Mouse (Mus musculus): ENCODE measurements at regions not wholly inside any gene's neighbourhood (a gene's known extent, or its start where the extent isn't known, plus 50 kb on each side); places are given as distances from the start of the nearest gene placed in this dataset.

DNA sequence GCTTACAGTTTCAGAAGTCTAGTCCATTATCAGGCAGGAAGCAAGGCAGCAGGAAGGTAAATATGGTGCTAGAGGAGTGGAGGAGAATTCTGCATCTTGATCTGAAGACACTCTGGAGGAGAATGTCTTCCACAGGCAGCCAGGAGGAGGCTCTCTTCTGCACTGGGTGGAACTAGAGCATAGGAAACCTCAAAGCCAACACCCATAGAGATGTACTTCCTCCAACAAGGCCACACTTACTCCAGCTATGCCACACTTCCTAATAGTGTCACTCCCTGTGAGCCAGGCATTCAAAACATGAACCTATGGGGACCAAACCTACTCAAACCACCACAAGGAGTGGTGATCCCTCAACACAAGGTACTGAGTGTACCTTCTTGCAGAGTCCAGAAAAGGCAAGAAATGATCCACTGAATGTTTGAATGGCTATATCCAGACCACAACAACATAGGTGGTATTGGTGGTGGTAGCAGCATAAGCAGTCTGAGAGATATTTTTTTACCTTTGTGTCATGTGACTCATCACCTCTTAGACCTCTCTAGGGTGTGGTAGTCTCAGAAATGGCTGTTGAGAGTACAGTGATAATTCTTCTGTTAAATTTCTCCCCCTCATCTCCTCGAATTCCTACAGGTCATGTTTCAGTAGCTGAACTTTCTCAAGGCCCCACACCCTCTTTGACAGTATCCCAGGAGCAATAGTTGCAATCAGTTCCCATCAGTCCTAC lies 152.3 kb upstream of the Mbnl1 start:
- DNase-seq: peak; percentile 14

DNA sequence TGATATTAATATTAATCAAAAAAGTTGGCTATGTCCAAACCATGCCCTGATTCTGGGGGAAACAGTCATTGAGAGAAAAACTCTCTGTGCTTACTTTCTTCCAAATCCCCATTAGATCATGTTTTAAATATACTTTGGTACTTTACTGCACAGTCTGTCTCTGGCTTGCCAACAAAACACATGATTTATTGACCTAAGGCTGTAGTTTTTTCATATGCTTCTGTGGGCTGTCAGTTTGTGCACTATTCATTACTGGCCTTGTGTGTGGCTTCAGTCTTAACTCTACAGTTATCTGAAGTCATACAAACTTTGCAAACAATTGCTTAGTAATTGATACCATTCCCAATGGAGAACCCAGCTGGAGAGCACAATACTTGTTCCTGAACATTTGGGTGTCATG lies 149.1 kb upstream of the Mbnl1 start:
- DNase-seq: no peak

DNA sequence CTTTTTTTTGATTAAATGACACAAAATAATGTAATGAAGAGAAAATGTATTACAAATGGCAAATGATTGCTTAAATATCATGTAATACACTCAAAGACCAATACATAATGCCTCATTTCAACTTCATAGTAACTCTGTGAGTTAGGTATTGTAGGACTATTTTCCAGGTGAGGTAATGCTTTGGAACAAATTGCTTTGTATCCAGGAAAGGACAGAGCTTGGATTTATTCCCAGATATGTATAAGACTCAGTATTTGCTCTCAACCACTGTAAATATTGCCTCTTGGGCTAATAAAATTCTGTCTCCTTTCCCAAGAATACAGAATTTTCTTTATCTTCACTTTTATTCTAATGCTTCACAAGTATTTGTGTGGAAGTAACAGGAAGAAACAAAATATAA lies 148.2 kb upstream of the Mbnl1 start:
- no peak for DNase-seq

DNA sequence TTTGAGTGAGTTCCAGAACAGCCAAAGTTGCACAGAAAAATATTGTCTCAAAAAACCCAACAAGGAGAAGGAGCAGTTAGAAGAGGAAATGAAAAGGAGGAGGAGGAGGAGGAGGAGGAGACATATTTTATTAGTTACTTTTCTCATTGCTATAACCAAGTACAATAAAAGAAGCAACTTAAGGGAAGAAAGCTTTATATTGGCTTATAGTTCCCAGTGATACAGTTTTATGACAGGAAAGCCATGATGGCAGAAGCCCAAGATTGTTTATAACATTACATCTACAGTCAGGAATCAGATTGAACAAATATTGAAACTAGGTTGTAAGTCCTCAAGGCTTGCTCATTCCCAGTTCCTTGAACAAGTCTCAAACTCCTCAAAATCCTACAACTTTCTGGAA lies 147.7 kb upstream of the Mbnl1 start:
- DNase-seq: no peak

DNA sequence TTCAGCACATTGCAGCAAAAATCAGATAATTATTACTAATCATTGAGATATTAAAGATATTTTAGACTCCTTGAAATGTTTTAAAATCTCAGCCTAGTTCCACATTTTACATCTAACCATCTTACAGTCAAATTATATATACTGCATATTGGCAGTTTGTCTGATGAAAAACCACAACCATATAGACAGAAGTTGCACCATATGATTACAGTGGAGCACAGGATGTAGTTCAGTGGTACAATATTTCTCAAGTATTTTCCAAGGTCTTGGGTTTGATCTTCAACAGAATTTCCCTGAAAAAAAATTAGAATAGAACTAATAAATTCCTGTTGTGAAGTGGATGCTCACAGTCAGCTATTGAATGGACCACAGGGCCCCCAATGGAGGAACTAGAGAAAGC lies 140.2 kb upstream of the Mbnl1 start:
- no peak for DNase-seq

DNA sequence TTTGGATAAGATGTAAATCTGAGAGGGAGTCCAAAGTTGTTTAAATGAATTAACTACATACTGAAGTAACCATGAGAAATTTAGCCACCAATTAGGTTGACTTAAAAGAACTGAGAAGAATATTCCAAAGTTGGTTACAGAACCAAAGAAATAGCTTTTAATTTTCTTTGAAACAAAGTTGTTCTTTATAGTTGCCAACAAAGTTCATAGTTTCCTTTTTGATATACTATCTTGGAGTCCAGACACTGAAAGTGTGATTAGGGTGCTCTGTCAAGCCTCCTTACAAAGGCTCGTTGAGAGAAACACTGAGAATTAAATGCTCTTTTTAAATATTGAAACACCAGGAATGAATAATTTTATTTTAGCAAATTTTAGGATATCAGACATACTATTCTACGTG lies 139.0 kb upstream of the Mbnl1 start:
- no peak for DNase-seq

DNA sequence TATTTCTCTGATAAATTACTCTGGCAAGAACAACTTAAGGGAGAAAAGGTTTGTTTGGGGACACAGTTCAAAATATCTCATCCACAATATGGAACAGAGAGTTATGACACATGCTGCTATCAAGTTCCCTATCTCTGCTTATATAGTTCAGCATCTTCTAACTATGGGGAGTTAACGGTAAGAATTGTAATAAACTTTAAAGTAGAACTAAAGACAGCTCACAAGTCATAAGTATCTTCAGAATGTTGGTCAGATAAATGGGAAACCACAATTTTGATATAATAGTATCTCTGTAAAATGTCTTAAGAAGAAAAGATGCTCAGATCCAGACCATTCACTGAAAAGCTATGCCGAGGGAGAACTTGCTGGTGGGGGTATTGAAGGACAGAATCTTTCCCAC lies 138.5 kb upstream of the Mbnl1 start:
- no peak for DNase-seq

DNA sequence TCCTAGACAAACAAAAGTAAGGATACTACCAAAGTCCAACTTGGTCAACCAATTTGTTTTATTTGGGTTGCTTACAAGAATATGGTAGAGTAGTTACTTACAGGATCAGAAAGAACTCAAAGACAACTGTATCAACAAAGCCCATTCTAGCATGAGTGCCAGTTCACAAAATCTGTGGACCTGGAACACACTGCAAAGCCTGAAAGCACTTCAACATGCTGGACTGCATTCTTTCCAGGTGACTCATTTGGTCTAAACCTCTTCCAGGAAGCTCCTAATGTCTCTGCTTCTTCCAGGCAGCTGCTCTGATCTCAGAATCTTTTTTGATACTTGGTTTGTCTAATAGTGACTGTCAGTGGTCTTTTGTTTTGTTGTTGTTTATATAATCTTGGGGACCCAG lies 126.2 kb upstream of the Mbnl1 start:
- DNase-seq: peak; percentile 57

DNA sequence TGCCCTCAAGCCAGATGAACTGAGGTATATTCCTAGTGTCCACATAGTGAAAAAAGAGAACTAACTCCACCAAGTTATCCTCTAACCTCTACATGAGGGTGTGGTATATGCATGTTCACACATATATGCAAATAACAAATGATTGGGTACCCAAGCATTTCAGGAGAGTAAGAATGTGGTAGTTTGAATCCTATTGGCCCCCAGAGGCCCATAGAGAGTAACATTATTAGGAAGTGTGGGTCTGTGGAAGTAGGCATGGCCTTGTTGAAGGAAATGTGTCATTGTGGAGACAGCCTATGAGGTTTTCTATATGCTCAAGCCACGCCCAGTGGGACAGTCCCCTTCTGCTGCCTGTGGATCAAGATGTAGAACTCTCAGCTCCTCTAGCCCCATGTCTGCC lies 125.6 kb upstream of the Mbnl1 start:
- no peak for DNase-seq

DNA sequence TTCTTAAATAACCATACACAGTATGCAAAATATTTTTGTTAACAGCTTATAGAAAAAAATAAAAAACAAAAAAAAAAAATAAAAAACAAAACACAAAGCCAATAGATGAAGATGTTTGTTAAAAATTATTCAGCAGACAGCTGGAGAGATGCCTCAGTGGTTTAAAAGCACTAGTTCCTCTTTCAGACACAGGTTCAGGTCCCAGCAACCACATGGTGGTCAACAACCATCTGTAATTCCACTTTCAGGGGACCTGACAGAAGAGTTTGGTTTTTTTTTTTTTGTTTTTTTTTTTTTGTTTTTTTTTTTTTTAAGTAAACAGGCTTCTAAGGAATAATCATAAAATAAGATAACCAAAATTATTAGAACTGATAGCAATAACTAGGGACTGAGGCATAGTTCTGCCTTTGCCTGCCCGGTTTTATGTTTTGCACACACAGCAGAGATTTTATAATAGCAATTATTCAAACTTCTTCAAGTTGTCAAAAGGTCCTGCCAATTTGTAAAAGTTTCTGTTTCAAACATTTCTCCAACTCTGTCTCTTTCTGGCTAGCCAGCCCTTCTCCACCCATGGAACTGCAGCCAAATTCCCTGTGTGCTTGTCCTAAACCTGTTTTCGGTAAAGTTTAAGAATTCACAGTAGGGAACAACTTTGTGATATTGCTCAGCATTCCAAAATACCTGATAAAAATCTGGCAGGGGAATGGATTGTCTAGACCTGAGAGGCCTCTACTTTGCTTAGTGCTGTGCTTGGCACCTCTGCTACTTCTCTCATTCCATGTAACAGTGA lies 101.3 kb upstream of the Mbnl1 start:
- no peak for DNase-seq

DNA sequence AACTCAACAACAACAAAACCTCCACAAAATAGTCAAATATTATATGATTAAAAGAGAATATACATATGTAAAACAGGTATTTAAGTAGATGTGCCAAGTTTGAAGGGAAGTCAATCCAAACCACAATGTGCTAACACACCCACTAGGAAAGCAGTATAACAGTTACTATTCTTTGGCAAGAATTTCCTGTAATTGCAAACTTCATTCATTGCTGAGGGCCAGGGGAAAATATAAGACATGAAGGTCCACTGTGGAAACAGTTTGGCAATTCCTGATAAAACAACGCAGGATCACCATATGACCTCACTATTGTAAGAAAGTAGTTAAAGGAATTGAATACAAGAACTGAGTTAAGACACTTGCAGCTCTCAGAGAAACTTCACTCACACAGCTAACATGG lies 99.0 kb upstream of the Mbnl1 start:
- no peak for DNase-seq

DNA sequence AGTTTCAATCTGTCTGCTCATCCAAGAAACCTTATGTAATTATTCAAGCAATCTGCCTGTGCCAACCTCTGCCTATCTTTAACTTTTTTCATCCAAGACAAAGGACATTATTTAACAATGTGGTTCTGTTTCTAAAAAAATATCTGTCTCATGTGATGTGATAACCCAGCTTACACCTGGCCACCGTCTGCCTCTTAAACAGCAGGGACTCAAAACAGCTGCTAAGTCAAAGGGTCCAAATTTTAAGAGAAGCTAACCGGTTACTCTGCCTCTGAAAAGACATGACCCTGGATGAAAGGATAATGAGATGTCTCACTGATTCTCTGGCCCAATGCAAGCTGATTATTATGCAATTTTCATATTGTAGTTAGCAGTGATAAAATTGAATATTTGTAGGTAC lies 84.0 kb upstream of the Mbnl1 start:
- no peak for DNase-seq

DNA sequence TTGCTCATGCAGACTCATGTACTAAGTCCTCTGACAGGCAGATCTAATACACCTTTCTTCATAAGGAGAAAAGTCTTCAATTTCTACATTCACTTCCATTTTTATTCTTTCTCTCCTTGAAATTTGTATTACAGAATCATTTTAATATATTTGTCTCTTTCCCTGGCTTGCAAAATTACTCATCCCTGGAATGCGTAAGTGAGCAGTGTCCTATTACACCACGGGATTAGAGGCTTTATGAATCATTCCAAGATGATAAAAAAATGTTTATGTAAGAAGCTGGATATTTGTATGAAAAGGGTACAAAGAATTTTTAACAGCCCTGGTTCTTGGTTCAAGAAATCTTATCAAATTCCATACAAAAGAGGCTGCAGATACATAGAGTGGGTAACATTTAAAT lies 83.6 kb upstream of the Mbnl1 start:
- DNase-seq: no peak

DNA sequence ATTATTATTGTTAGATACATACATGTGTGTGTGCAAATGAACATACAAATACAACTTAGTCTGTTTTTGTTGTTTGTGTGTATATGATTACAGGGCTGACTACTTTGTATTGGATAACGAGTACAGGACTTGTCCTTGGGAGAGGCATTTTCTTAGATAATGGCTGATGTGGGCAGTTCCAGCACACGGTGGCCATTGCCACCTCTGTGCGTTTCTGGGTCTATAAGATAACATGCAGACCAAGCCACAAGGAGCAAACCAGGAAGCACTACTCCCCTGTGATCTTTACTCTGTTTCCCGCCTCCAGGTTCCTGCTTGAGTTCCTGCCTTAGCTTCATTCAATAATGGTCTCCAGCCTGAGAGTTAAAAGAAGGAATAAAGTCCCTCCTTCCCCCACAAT lies 77.3 kb upstream of the Mbnl1 start:
- DNase-seq: no peak

DNA sequence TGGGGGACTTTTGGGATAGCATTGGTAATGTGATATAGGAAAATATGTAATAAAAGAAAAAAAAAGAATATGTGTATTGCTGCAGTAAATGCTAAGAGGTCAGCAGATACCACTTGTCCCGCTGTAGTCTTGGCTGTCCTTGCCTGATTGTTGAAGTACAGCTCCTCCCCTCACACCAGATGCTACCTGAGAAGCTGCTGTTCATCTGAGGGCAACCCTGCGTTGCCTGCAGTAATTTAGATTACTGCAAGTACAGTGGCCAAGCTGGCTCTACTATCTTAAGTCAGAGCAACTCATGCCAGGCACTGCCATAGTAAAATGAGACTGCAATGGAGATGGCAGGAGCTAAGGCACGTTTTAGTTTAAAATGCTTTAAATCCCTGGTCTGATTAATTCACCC lies 75.7 kb upstream of the Mbnl1 start:
- DNase-seq: no peak

DNA sequence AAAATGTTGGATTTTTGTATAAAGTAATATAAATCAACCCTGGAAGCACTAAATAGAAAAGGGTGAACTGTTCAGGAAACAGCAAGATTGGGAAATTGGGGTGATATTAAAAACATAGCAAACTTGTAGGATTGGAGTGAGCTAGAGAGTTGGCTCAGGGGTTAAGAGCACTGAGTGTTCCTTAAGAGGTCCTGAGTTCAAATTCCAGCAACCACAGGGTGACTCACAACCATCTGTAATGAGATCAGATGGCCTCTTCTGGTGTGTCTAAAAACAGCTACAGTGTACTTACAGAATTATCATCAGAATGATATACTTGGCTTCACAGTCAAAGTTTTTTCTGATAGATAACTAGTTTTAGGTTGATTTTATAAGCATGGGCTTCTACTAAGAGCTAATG lies 73.8 kb upstream of the Mbnl1 start:
- no peak for DNase-seq

DNA sequence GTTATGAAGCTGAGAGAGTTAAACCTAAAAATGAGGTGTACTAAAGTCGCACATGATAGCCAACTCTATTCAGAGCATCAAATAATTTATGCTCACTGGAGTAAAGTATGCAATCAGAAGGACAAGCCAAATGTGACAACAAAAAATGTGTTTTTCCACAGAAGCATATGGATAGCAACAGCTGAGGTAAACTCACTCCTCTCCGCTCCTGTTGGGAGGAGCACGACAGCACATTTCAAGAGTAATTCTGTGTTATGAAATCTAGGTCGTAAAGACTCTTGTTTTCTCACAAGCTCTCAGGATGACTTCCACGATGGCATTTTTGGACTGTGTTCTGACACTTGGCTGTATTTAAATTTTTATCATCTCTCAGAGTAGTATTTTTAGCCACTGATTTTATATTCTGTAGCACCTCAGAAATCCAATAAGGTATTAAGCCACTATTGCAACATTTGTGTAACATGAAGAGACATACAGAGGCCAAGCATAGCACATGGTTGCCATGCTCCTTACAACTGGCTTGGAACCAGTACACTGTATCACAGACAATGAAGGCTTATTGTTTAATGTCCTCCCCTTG lies 70.3 kb upstream of the Mbnl1 start:
- DNase-seq: no peak

DNA sequence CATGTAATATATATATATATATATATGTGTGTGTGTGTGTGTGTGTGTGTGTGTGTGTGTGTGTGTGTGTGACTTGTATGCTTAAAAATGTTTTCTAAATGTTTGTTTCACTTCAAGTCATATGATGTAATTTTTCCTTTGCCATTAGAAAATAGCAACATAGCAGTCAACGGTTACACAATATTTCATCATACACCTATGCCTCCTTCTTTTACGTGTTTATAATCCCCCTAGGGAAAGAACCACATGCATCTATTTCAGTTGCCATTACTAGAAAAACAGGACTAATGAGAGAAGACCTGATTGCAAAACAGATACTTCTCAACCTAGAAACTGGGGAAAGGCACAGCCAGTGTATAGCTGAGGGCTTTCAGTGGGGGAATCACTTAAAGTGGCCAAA lies 65.2 kb upstream of the Mbnl1 start:
- no peak for DNase-seq

DNA sequence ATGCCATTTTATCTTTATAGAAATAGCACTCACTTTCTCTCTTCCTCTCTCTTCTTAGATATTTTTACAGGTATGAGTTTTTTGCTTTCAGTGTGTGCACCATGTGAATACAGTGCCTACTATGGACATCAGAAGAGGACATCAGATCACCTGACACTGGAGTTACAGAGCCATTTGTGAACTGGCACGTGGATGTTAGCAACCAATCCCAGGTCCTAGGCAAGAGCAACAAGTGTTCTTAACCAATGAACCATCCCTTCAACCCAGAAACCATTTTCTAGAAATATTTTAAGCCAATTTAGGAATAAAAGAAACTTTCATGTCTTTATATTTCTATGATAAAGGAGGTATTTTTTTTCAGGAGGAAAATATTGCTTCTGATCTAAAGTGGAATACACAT lies 64.7 kb upstream of the Mbnl1 start:
- DNase-seq: no peak

DNA sequence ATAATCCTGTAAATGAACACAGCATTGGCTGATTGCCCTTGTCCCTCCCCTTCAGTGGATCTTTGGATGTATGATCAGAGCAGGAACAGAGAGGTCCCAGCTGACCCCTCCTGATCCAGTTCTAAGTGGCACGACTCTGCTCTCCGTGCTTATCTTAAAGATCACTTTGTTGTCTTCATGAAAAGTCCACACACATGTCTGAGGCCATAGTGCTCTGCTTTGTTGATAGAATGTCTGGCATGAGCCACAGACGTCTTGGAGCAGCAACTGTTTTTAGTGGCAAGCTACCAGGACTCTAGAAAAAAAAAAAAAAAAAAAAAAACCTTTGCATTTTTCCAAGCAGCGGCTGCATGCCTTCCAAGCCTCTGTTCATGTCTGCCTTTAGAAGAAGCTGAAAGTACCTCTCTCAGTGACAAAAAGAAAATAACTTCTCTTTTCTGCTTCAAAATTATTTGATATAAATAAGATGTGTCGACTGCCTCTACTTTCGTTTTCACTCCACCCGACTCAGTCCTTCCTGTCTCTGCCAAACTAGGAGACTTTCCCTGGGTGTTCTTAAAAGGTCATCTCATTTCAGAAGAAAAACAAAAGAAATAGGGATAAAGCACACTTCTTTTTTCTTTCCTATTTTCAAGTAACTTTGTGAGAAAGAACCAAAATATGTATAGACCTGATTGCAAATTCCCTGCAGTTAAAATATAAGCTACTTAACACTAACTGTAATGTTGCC lies 63.9 kb upstream of the Mbnl1 start:
- peak; percentile 44 for DNase-seq

DNA sequence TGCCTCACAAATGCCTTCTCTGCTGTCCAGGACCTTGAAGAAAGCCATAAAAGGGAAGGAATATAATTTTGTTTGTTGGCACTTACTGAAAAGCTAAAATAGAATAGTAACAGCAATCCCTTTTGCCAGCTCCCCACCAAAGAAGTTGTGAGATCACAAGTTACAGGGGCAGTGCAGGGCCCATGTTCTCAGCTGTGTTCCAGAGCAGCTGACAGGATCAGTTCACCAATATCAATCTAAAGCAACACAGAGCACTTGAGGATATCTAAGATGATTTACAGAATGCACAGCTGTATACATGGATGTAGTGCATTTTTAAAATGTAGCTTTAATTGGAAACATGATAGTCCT lies 63.4 kb upstream of the Mbnl1 start:
- peak; percentile 35 for DNase-seq

DNA sequence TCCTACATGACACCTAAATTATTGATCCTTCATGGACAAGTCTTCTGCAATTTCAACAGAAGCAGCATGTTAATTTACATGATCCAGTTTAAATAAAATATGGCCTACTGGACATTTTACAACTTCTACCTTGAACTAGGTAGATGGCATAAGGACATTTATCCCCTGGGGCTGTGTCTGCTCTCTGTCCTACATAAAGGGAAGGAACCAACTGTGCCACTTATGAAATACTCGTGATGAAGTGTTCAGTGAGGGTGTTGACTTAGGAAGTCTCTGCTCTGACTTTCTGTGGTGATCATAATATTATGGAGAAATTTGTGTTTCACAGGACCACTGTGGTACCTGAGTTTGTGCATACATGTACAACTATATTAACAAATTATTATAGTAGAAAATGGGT lies 60.9 kb upstream of the Mbnl1 start:
- no peak for DNase-seq

DNA sequence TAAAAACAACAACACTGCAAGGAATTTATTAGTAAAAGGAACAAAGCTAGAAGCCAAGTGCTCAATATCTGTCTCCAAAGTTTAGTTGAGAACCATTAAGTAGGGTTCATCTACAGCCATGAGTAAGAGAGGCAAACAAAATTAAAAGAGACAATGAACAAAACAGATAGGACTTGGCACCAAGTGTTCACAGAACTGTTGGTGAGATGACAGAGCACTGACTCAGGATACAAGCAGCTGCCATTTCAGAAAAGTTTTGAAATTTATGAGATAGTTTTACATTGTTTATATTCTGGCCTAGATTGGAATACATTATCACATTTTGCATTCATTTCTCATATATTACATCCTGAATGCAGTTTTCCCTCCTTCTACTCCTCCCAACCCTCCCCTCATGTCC lies 60.4 kb upstream of the Mbnl1 start:
- no peak for DNase-seq

DNA sequence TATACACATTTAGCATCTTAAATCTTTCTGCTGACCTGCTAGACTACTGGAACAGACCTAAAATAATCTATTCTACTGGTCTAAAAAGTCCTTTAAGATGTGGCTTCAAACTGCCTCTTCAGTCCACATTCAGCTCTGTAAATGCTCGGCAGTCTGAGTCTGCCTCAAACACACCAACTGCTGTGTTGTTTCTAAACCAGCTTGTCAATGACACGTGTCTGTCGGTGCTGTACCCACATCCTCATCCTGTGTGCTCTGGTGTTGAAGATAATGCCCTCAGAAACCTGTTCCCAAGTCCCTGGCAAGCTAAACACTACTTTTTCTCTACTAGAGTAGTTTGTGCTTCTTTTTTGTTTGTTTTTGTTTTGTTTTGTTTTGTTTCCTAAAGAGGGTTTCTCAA lies 58.9 kb upstream of the Mbnl1 start:
- no peak for DNase-seq
